Mouse (Mus musculus) frontal cortex, postnatal 36 days (tissue): Measurements from ENCODE around the gene Sugct.
A peak's percentile ranks its signal among the peaks of the same experiment; 100 is the strongest.
"Not testable (repeated sequence)": the region's sequence is repeated elsewhere in the genome, so short reads cannot be mapped to it uniquely, and the experiment has no call there.

Source experiments
- DNase-seq, 2 experiments: peaks; one replicate each; pipeline ENCODE4 v3.0.0; 2022; ENCODE audit warnings: low spot score in 2 of 2

Sugct gene

DNA sequence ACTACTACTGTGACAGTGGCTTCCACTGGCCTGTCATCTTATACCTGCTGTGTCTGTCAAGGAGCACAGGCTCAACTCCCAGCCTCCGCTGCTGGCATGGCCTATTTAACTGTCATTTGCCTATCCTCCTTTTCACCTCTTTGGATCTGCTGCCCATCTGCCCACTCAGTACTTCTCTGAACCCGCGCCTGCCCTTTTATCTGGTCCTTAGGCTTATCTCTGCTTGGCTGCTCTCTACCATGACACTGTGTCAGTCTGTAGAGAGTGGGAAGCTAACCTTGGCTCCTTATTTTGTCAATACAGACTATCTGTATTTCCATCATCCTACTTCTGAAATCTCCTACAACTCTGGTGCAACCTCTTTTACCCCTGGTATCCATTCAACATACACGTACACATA, 793.9 kb downstream of the Sugct start:
- DNase-seq: no peak

DNA sequence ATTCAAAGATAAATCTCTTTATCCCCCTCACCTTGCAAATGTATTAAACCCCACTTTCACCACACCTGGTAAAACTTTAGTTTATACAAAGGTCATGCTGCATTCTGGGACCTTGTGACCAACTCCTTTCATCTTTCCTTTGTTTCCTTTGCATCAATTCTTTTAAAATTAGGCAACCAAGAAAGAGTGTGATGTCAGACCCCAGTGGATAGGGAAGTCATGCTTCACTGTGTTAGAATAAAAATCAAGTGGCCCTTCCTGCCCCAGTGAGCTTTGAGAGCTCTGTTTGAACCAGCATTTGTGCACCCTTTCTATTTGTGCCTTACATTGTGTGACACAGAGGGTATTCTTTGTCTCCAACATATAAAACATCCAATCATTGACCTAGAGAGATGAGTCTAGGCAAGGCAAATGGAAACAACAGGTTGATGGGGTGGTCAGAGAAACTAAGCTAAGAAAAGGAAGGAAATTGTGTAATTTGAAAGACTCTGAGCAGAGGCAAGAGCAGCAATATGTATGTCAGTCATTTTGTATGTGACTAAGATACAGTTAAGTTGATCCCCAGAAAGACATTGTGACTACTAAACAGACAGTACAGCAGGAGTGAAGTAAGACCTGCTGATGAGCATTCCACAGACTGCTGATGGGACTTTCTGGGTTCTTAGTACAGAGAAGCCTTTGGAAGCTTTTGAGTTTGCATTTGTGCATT, 797.1 kb downstream of the Sugct start:
- DNase-seq: no peak

DNA sequence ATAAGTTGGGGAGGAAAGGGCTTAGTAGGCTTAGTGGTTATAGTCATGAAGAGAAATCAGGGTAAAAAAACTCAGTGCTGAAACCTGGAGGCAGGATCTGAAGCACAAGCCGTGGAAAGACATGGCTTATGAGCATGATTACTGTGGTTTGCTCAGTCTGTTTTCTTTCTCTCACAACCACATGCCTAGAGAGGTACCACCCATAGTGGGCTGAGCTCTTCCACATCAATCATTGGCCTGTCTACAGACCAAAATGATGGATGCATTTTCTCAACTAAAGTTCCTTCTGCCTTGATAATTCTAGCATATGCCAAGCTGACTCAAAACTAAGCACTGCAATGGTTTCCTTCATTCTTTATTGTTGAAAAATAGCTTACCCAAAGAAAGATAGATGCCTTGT, 817.3 kb downstream of the Sugct start:
- no peak for DNase-seq

DNA sequence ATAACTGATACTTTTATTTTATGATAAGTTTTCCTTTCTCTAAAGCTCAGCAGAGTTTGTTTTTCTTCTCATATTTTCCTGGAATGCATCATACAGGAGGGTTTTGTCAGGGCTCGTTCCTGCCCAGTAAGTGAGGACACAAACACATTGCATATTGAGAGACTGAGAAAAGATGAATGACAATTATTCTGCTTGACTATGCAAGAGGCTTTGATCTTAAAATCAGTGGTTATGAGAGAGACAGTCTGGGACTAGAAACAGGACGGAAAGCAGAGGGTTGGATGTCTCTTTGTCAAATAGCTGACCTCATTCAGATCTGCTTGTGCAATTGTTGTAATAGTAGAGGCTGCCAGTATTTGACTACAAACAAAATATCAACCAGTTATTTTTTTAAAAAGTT, 835.4 kb downstream of the Sugct start:
- no peak for DNase-seq

DNA sequence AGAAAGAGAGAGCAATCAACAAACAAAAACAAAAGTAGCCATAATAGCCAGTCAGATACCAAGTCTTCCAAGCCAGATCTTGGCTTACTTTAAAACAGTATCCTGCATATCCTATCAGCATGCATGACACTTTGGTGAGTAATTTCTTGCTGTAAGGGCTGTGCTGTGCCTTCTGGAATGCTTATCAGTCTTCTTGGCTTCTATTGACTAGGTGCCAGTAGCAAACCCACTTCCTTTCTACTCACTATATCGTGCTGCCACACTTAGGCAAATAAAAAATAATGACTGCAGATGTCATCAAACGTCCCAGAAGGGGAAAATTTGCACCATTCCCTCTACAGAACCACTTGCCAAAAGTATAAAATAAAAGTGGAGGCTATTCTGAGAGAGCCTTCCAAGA, 848.1 kb downstream of the Sugct start:
- no peak for DNase-seq

DNA sequence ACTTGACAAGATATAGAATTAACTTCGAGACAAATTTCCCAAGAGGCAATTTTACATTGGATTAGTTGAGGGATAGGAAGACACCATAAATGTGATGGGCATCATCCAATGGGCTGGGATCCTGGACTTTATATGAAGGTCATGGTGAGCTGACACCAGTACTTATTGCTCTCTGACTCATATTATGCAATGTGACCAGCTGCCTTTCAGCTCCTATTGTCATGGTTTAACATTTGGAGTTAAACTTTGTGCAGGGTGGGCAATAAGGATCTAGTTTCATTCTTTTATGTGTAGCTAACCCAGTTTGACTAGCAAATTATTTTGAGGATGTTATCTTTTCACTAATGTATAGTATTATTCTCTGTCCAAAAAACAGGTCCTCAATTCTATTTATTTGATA, 854.4 kb downstream of the Sugct start:
- no peak for DNase-seq

DNA sequence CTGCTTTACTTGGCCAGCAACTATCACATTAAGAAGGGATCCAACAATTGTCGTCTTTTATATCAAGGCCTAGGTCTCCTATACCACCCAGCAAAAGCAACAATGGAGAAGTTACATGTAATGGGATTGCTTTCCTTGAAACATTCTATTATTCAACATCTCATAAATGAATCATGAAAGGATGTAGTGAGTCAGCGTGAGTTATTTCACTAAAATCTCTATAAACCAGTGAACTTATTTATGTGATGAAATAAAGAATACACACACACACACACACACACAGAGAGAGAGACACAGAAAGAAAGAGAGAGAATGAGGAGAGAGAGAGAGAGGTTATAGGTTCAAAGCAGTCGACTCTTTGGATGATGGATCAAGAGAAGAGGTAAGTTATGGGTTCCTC, 856.9 kb downstream of the Sugct start:
- no peak for DNase-seq

DNA sequence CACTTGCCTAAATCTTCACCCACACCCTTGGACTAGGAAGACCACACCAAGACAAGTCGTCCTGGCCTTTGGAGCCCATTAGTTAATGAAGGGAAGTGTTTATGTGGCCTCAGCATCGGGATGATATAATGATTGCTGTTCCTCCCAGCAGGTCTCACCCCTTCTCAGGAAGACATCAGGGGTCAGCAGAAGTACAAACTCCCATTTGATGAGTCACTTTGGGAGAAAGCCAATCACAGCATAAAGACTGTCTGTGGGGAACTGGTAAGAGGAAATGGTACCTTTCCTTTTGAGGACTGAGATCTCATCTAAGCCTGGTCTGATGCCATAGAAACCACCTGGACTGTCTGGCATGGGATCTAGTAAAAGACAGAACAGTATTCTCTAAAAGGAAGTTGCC, 860.2 kb downstream of the Sugct start:
- no peak for DNase-seq

DNA sequence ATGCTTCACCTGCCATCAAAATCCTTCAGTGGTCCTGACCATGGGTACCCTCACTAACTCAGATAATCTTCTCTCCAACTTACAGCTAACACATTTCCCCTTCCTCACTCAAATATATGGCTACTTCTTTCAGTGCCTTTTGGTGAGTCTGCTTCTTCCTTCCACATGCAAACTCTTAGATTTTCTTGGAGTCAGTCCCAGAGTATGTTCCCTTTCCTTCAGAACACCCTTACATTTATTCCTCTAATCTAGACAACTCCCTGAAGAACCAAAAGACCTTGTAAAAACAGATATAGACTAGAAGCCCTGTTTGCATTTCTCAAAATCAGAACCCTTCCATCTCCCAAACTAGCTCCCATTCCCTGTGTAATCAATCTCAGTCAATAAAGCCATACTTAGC, 862.3 kb downstream of the Sugct start:
- no peak for DNase-seq

DNA sequence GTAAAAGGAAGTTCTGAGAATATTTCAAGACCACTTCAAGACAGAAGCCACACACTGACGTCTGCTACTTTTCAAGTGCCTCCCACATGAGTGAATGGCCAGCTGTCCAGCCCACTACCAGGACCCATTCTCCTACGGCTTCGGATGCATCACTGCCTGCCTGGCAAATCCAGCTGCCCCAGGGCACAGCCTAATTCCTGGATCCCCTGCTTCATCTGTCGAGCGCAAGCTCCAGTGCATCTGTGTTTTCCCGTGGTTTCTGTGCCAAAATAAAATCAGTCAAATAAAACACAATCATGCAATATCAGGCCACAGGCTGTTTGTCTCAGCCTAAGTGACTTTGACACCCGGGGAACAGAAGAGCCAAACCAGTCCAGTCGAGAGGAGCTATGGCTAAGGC, 863.5 kb downstream of the Sugct start:
- no peak for DNase-seq

DNA sequence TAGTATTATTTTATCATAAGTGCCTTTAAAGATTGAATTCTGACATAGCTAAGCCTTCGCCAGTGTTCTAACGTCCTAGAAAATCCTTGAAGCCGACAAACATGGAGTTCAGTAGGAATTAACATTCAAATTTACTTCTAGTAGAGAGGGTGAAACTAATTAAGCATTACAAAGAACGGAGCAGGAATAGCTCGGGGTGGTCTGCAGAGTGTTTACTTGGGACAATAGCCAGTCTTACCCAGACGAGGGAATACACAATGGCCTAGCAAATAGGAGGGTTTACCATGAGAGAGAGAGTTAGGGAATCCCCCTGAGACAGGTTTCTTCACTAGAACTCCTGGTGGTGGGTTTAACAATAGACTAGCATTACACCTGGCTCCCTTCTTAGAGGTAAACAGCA, 865.1 kb downstream of the Sugct start:
- DNase-seq: not testable (repeated sequence)

DNA sequence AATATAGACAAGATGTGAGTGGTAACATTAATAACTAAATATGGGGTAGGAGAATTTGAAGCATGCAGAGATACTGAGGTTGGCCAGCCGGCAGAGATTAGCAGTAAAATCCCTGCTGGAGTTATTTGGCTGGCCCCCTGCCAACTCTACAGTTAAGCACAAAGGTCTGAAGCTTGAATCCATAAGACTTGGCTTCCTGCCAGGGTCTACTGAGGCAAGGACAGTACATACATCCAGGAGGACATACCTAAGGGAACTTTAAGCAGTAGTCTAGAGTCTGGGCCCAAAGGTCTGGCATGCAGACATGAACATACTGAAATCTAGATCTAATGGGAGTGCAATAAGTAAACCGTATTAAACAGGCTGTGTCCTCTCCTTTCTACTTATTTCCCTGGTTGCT, 865.8 kb downstream of the Sugct start:
- no peak for DNase-seq

DNA sequence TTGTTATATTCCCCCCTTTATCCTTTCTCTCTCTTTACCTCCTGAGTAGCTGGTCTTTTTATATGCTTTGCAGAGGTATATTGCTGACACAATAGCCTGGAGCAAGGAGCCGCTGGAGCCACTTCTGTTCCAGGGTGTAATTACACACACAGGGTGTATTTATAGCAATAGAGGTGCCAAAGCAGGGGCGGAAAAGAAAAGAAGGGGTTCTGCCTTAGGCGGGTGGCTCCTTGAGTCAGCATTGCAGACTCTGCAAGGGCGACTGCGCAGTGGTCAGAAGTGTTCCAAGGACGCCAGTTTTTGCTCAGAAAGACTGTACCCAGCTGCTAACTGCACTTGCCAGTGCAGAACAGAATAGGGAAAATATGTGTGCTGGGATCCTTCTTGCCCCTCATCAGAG, 869.7 kb downstream of the Sugct start:
- DNase-seq: peak; percentile 36 to 46

DNA sequence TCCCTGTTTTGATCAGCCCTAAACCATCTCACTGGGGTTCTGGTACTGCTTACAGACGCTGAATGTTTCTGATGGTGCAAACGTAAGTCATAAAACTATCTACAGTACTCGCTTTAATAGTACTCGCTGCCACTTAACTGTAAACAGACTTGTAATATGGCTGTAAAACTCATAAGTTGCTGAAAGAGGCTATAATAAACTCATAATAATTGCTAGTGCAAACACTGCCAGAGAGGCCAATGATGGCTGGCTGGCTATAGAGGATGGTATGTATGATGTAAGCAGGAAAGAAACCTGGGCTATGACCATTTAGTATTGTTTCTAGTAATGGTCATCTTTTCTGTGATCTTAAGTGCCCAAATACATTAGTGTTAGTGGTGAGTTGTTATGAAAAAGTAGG, 873.6 kb downstream of the Sugct start:
- no peak for DNase-seq

DNA sequence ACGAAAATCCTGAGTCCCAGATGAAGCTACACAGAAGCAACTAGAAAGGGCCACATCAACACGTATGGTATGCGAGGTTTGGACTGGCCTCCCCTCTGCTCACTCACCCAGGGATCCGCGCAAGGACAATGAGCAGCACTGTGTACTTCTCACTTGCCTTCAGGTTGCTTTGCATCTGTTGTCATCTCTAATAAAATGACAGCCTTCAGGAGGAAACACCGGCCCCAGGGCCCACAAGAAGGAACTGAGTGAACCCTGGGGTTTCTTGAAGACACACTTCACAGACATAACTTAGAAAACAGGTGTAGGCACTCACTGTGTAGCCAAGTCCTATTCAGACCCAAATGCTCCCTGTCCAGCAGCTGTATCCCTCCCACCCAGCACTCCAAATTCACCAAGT, 877.9 kb downstream of the Sugct start:
- DNase-seq: no peak

DNA sequence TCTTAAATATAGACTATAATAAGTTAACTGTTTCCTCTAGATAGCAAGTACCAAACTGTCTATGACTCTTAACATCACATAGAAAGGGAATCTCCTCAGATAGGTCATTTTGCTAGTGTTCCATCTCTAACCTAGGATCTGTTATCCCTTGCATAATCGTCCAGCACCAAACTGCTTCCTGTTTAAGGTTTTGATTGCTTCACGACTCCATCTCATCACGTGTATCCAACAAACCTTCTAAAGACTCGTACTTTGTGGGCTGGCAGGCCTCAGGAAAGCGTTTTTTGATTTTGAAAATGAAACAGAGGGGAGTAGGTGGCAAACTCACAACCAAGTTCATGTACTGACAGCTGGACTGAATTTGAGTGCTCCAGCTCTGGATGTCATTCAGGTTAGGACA, 878.6 kb downstream of the Sugct start:
- no peak for DNase-seq

DNA sequence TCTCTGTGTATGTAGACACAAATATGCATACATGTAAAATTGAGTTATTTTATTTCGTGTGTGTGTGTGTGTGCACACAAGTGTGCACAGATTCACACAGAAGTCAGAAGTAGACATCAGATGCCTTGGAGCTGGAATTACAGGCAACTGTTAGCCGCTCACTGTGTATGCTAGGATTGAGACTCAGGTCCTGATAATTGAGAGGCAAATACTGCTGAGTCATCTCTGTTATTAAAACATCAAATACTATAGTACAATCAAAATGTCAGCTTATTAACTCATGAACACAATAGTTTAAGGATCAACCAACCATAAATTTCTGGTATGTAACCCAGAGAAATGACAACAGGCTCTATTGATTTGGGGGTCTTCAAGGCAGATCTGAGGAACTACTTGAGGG, 883.1 kb downstream of the Sugct start:
- DNase-seq: no peak
